Mouse (Mus musculus) ES-E14 (cell line): ENCODE results near the gene Gstp1.

Experiments
- CHD2 ChIP-seq: IDR thresholded peaks from 2 replicates; pipeline ENCODE4 v1.6.1; 2014; ENCODE audit warnings: mild to moderate bottlenecking, low read depth, low read length, inconsistent platforms
- HCFC1 ChIP-seq: IDR thresholded peaks from 2 replicates; pipeline ENCODE4 v1.6.1; 2012; ENCODE audit warnings: low read length, inconsistent platforms, borderline replicate concordance; ENCODE audit not compliant: insufficient read depth
- MAFK ChIP-seq: IDR thresholded peaks from 2 replicates; pipeline ENCODE4 v1.6.1; 2014; ENCODE audit warnings: mild to moderate bottlenecking, low read depth, low read length, inconsistent platforms; ENCODE audit not compliant: insufficient read depth
- ZC3H11A ChIP-seq: IDR thresholded peaks from 2 replicates; pipeline ENCODE4 v1.6.1; 2012; ENCODE audit warnings: low read depth, mild to moderate bottlenecking, inconsistent platforms, low read length, borderline replicate concordance
- ZNF384 ChIP-seq: IDR thresholded peaks from 2 replicates; pipeline ENCODE4 v1.6.1; 2012; ENCODE audit warnings: low read depth, low read length, inconsistent platforms

DNA sequence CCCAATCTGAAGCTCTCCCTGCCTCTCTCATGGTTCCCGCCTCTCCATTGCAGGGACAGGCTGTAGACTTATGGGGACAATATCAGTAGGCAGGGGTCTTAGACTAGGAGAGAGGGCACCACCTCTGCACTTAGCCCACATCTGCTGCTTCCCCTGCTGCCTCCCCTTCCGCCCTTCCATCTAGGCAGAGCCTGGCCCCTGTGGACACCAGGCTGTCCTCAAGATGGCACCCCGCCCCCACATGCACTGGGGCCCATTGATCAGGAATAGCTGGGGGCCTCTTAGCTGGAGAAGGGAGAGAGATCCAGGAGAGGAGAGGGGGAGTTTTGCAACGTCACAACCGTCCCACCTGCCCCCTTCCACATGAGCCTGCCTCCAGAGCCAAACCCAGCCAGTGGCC, 45.4 kb downstream of the Gstp1 start, which contains the start of gene Tbx10:
- TF ChIP-seq MAFK = no peak
- TF ChIP-seq HCFC1 = no peak
- no peak for TF ChIP-seq CHD2
- no peak for TF ChIP-seq ZNF384
- TF ChIP-seq ZC3H11A = no peak
